Mouse (Mus musculus): ENCODE data around the gene Crmp1. TPM values are rescaled to one million over a fixed set of nuclear protein-coding genes. Genes with fewer than 3 reads are reported as not detected.

Gene Crmp1
- polyA plus RNA-seq, 1 experiment from 2014 or later: 82.9 TPM

- DNase-seq (ENCODE audit: low spot score) (no peak), ATAC-seq (replicated peaks; ENCODE audit: insufficient number of reproducible peaks, low FRiP score, low TSS enrichment, low read depth) (no peak)
- Histone ChIP-seq H3K36me3 (replicated peaks; ENCODE audit: control insufficient read depth, insufficient read depth, low read depth, low read length) (peaks cover 8% of the 10 kb centered on the region), H3K9ac (replicated peaks; ENCODE audit: low read length) (no peak overlapping the region), H3K27ac (replicated peaks; ENCODE audit: low read depth, low read length) (no peak overlapping the region), H3K4me1 (ENCODE audit: control insufficient read depth, insufficient read depth, low read length) (no peaks in the 10 kb centered on the region), H3K27me3 (ENCODE audit: control insufficient read depth, insufficient read depth, low read length) (no peaks in the 10 kb centered on the region), H3K4me2 (ENCODE audit: low read depth, low read length) (no peak overlapping the region), H3K4me3 (ENCODE audit: low read depth, low read length) (no peak overlapping the region), H3K9me3 (replicated peaks; ENCODE audit: control insufficient read depth, low read length) (no peaks in the 10 kb centered on the region)
- WGBS: 91% methylated on average over 6 of the region's 6 CpGs
These were observed 77.0 kb downstream of the Crmp1 start for GRCm38 (mm10) chr5:37318715-37319114.

GRCm38 (mm10) chr5:37320174-37320573, 78.4 kb downstream of the Crmp1 start:
- no peak overlapping the region for H3K27ac ChIP-seq (replicated peaks; ENCODE audit: low read depth, low read length)
- H3K4me3 ChIP-seq (ENCODE audit: low read depth, low read length): no peak overlapping the region
- ATAC-seq (replicated peaks; ENCODE audit: insufficient number of reproducible peaks, low FRiP score, low TSS enrichment, low read depth): no peak
- H3K4me2 ChIP-seq (ENCODE audit: low read depth, low read length): no peak overlapping the region
- H3K27me3 ChIP-seq (ENCODE audit: control insufficient read depth, insufficient read depth, low read length): no peaks in the 10 kb centered on the region
- H3K9me3 ChIP-seq (replicated peaks; ENCODE audit: control insufficient read depth, low read length): no peaks in the 10 kb centered on the region
- H3K9ac ChIP-seq (replicated peaks; ENCODE audit: low read length): no peak overlapping the region
- H3K36me3 ChIP-seq (replicated peaks; ENCODE audit: control insufficient read depth, insufficient read depth, low read depth, low read length): peaks cover 8% of the 10 kb centered on the region; the same call in 1 of the 2 replicates
- no peak for DNase-seq (ENCODE audit: low spot score)
- 79% methylated on average over 3 of the region's 3 CpGs for WGBS
- H3K4me1 ChIP-seq (ENCODE audit: control insufficient read depth, insufficient read depth, low read length): no peaks in the 10 kb centered on the region

DNA sequence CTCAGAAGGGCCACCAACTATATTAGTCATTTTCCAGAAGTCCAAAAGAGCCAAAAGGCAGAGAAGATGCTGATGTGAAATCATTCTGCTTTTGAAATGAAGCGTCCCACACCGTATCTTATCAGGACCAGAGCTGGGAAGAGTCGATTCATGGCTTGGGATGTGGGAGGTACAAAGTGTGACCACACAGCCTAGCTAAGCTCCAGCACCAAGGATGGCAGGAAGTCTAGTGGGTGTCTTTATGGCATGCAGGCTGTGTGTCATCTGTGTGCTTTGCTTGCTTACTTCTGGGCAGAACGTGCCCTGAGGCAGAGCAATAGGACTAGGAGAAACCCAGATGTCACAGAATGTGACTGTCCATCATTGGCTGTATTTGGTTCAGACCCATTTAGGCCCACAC, 79.0 kb downstream of the Crmp1 start:
- no peaks in the 10 kb centered on the region for H3K9me3 ChIP-seq (replicated peaks; ENCODE audit: control insufficient read depth, low read length)
- no peaks in the 10 kb centered on the region for H3K4me1 ChIP-seq (ENCODE audit: control insufficient read depth, insufficient read depth, low read length)
- no peak overlapping the region for H3K4me3 ChIP-seq (ENCODE audit: low read depth, low read length)
- H3K36me3 ChIP-seq (replicated peaks; ENCODE audit: control insufficient read depth, insufficient read depth, low read depth, low read length): peaks cover 5% of the 10 kb centered on the region; the same call in 1 of the 2 replicates
- H3K27ac ChIP-seq (replicated peaks; ENCODE audit: low read depth, low read length): no peak overlapping the region
- no peak overlapping the region for H3K4me2 ChIP-seq (ENCODE audit: low read depth, low read length)
- DNase-seq (ENCODE audit: low spot score) (no peak), ATAC-seq (replicated peaks; ENCODE audit: insufficient number of reproducible peaks, low FRiP score, low TSS enrichment, low read depth) (no peak)
- WGBS: 96% methylated on average over 4 of the region's 4 CpGs
- H3K27me3 ChIP-seq (ENCODE audit: control insufficient read depth, insufficient read depth, low read length): no peaks in the 10 kb centered on the region
- no peak overlapping the region for H3K9ac ChIP-seq (replicated peaks; ENCODE audit: low read length)

DNA sequence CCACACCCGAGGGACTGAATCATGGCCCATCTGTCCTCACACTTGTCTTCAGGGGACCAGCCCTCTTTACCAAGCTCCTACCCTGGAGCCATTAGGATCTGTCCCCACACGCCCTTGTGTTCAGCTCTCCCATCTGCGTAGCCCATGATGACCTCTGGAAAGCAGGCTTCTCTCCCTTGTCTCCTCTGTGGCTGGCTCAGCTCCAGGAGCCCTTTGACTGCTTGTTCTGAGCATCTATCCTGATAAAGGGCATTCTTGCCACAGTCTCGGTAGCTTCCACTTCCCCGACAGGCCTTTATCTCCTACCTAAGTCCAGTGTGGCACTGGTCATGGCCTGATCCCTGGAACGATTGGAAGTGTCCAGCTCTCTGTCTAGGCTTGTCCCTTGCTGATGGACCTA, 84.9 kb downstream of the Crmp1 start:
- H3K27me3 ChIP-seq (ENCODE audit: control insufficient read depth, insufficient read depth, low read length): no peaks in the 10 kb centered on the region
- ATAC-seq (replicated peaks; ENCODE audit: insufficient number of reproducible peaks, low FRiP score, low TSS enrichment, low read depth) (no peak), DNase-seq (ENCODE audit: low spot score) (no peak)
- no peaks in the 10 kb centered on the region for H3K4me1 ChIP-seq (ENCODE audit: control insufficient read depth, insufficient read depth, low read length)
- H3K4me3 ChIP-seq (ENCODE audit: low read depth, low read length): no peak overlapping the region
- H3K9ac ChIP-seq (replicated peaks; ENCODE audit: low read length): no peak overlapping the region
- H3K36me3 ChIP-seq (replicated peaks; ENCODE audit: control insufficient read depth, insufficient read depth, low read depth, low read length): no peaks in the 10 kb centered on the region; the same call in none of the 2 replicates
- H3K4me2 ChIP-seq (ENCODE audit: low read depth, low read length): no peak overlapping the region
- WGBS: 91% methylated on average over 6 of the region's 6 CpGs
- no peak overlapping the region for H3K27ac ChIP-seq (replicated peaks; ENCODE audit: low read depth, low read length)
- no peaks in the 10 kb centered on the region for H3K9me3 ChIP-seq (replicated peaks; ENCODE audit: control insufficient read depth, low read length)

DNA sequence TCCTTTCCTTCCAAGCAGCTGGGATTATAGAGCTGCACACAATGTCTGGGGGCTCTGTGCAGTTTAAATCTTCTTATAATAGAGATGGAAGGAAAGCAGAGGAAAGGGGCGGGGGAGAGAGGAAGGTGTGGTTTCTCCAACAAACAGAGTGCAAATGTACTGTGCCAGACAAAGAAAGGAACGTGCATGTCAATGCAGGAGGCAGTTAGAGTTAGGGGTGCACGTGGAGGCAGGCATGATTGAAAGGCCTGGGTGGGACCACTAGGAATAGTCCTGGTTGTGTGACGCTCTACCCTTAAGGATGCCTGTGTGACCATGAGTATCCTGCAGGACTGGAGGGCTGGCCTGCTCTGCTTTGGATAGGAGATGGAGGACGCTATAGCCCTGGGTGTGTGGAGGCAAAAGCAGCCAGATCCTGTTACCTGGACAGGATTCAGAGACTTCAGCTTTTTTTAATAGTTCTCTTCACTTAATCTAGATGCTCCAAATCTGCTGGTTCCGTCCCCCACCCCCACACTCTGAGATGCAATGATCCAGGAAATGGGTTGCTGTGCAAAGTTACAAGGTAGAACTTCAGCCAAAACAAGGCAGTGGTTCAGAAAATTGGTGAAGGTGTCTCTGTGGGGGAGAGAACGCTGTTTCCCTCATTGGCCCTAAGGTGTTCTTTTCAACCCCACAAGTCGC, 88.9 kb downstream of the Crmp1 start:
- no peaks in the 10 kb centered on the region for H3K4me1 ChIP-seq (ENCODE audit: control insufficient read depth, insufficient read depth, low read length)
- ATAC-seq (replicated peaks; ENCODE audit: insufficient number of reproducible peaks, low FRiP score, low TSS enrichment, low read depth): no peak
- no peak for DNase-seq (ENCODE audit: low spot score)
- H3K27ac ChIP-seq (replicated peaks; ENCODE audit: low read depth, low read length): no peak overlapping the region
- no peaks in the 10 kb centered on the region; the same call in none of the 2 replicates for H3K36me3 ChIP-seq (replicated peaks; ENCODE audit: control insufficient read depth, insufficient read depth, low read depth, low read length)
- no peak overlapping the region for H3K9ac ChIP-seq (replicated peaks; ENCODE audit: low read length)
- 90% methylated on average over 8 of the region's 8 CpGs for WGBS
- no peaks in the 10 kb centered on the region for H3K9me3 ChIP-seq (replicated peaks; ENCODE audit: control insufficient read depth, low read length)
- H3K27me3 ChIP-seq (ENCODE audit: control insufficient read depth, insufficient read depth, low read length): no peaks in the 10 kb centered on the region
- no peak overlapping the region for H3K4me3 ChIP-seq (ENCODE audit: low read depth, low read length)
- H3K4me2 ChIP-seq (ENCODE audit: low read depth, low read length): no peak overlapping the region

- no peak overlapping the region for H3K27ac ChIP-seq (replicated peaks; ENCODE audit: low read depth, low read length)
- no peaks in the 10 kb centered on the region for H3K27me3 ChIP-seq (ENCODE audit: control insufficient read depth, insufficient read depth, low read length)
- H3K9me3 ChIP-seq (replicated peaks; ENCODE audit: control insufficient read depth, low read length): no peaks in the 10 kb centered on the region
- H3K36me3 ChIP-seq (replicated peaks; ENCODE audit: control insufficient read depth, insufficient read depth, low read depth, low read length): no peaks in the 10 kb centered on the region; the same call in none of the 2 replicates
- H3K4me2 ChIP-seq (ENCODE audit: low read depth, low read length): no peak overlapping the region
- no peaks in the 10 kb centered on the region for H3K4me1 ChIP-seq (ENCODE audit: control insufficient read depth, insufficient read depth, low read length)
- 85% methylated on average over 2 of the region's 2 CpGs for WGBS
- DNase-seq (ENCODE audit: low spot score): no peak
- no peak overlapping the region for H3K4me3 ChIP-seq (ENCODE audit: low read depth, low read length)
- H3K9ac ChIP-seq (replicated peaks; ENCODE audit: low read length): no peak overlapping the region
- no peak for ATAC-seq (replicated peaks; ENCODE audit: insufficient number of reproducible peaks, low FRiP score, low TSS enrichment, low read depth)
These were observed 89.4 kb downstream of the Crmp1 start for GRCm38 (mm10) chr5:37331133-37331505.

- Histone ChIP-seq H3K9ac (replicated peaks; ENCODE audit: low read length) (no peak overlapping the region), H3K27ac (replicated peaks; ENCODE audit: low read depth, low read length) (no peak overlapping the region), H3K4me1 (ENCODE audit: control insufficient read depth, insufficient read depth, low read length) (no peaks in the 10 kb centered on the region), H3K9me3 (replicated peaks; ENCODE audit: control insufficient read depth, low read length) (no peaks in the 10 kb centered on the region), H3K36me3 (replicated peaks; ENCODE audit: control insufficient read depth, insufficient read depth, low read depth, low read length) (no peaks in the 10 kb centered on the region; the same call in none of the 2 replicates), H3K27me3 (ENCODE audit: control insufficient read depth, insufficient read depth, low read length) (no peaks in the 10 kb centered on the region), H3K4me3 (ENCODE audit: low read depth, low read length) (no peak overlapping the region), H3K4me2 (ENCODE audit: low read depth, low read length) (no peak overlapping the region)
- 76% methylated on average over 4 of the region's 4 CpGs for WGBS
- ATAC-seq (replicated peaks; ENCODE audit: insufficient number of reproducible peaks, low FRiP score, low TSS enrichment, low read depth) (no peak), DNase-seq (ENCODE audit: low spot score) (no peak)
These were observed 90.3 kb downstream of the Crmp1 start for GRCm38 (mm10) chr5:37332066-37332465.

GRCm38 (mm10) chr5:37335061-37335460, 93.3 kb downstream of the Crmp1 start:
- no peaks in the 10 kb centered on the region for H3K9me3 ChIP-seq (replicated peaks; ENCODE audit: control insufficient read depth, low read length)
- DNase-seq (ENCODE audit: low spot score) (no peak), ATAC-seq (replicated peaks; ENCODE audit: insufficient number of reproducible peaks, low FRiP score, low TSS enrichment, low read depth) (no peak)
- H3K27me3 ChIP-seq (ENCODE audit: control insufficient read depth, insufficient read depth, low read length): no peaks in the 10 kb centered on the region
- H3K9ac ChIP-seq (replicated peaks; ENCODE audit: low read length): no peak overlapping the region
- no peak overlapping the region for H3K4me2 ChIP-seq (ENCODE audit: low read depth, low read length)
- WGBS: 50% methylated on average over 3 of the region's 3 CpGs
- no peak overlapping the region for H3K27ac ChIP-seq (replicated peaks; ENCODE audit: low read depth, low read length)
- no peak overlapping the region for H3K4me3 ChIP-seq (ENCODE audit: low read depth, low read length)
- H3K36me3 ChIP-seq (replicated peaks; ENCODE audit: control insufficient read depth, insufficient read depth, low read depth, low read length): no peaks in the 10 kb centered on the region; the same call in 1 of the 2 replicates
- peaks cover 11% of the 10 kb centered on the region for H3K4me1 ChIP-seq (ENCODE audit: control insufficient read depth, insufficient read depth, low read length)

Data from embryonic facial prominence, embryonic 11.5 days (tissue).